Mouse (Mus musculus): ENCODE data around the gene Smco1.

- TF ChIP-seq POLR2A (IDR thresholded peaks at IDR 0.05; ENCODE audit: borderline replicate concordance, extremely low read depth, insufficient read depth, insufficient read length, poor library complexity, severe bottlenecking) (no peak), CTCF (IDR thresholded peaks at IDR 0.05; ENCODE audit: borderline replicate concordance, extremely low read depth, insufficient read depth, insufficient read length) (peak; percentile 53; the same call in 1 of the 2 replicates)
Observed at GRCm38 (mm10) chr16:32273338-32273737, 2.1 kb downstream of the Smco1 start.
